Mouse (Mus musculus): ENCODE measurements around the gene Eif2b2. TPM values are rescaled to one million over a fixed set of nuclear protein-coding genes. Genes with fewer than 3 reads are reported as not detected.

The Eif2b2 gene
- total and polyA plus RNA-seq, 3 experiments, result 94.9 to 143 (median 123) TPM

DNA sequence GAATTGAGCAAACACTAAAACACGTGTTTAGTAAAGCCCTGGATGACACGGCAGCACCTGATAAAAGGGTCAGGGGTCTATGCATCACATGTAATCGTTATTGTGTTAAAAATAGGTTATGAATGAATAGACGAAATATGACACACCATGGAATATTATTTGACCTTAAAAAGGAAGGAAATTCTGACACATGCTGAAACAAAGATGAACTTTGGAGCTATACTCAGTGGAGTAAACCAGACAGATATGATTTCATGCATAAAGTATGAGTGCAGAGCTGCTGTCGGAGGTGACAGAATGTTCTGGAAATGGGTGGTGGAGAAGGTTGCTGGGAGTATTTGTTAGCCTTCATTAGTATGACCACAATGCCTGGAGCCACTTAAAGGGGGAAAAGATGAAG, 15.6 kb upstream of the Eif2b2 start:
- TF ChIP-seq TCF12 (IDR thresholded peaks at IDR 0.05; ENCODE audit: low read depth, low read length), result no peak
- no peak for TF ChIP-seq TBP (conservative IDR thresholded peaks at IDR 0.05; ENCODE audit: low read depth, low read length)
- TF ChIP-seq MAX (IDR thresholded peaks at IDR 0.05; ENCODE audit: low read length), result no peak
- TF ChIP-seq MEF2A (IDR thresholded peaks at IDR 0.05; ENCODE audit: borderline replicate concordance, low read depth, low read length), result no peak
- TF ChIP-seq IRF4 (IDR thresholded peaks at IDR 0.05; ENCODE audit: low read depth, low read length), result no peak
- no peak for TF ChIP-seq BHLHE40 (IDR thresholded peaks at IDR 0.05; ENCODE audit: low read depth, low read length)
- no peak for TF ChIP-seq RAD21 (IDR thresholded peaks at IDR 0.05; ENCODE audit: low read depth, low read length)
- TF ChIP-seq PAX5 (IDR thresholded peaks at IDR 0.05; ENCODE audit: low read length), result no peak
- no peak for TF ChIP-seq ZKSCAN1 (IDR thresholded peaks at IDR 0.05; ENCODE audit: borderline replicate concordance, low read depth, low read length)
- no peak for TF ChIP-seq SMC3 (IDR thresholded peaks at IDR 0.05; ENCODE audit: low read depth, low read length)
- no peak for TF ChIP-seq E2F4 (IDR thresholded peaks at IDR 0.05; ENCODE audit: insufficient replicate concordance, low read depth, low read length)
- TF ChIP-seq USF2 (conservative IDR thresholded peaks at IDR 0.05; ENCODE audit: low read depth, low read length), result no peak
- TF ChIP-seq ZC3H11A (IDR thresholded peaks at IDR 0.05; ENCODE audit: low read depth, low read length), result no peak
- no peak for TF ChIP-seq JUN (IDR thresholded peaks at IDR 0.05; ENCODE audit: insufficient read depth, low read depth, low read length)
- no peak for TF ChIP-seq EP300 (IDR thresholded peaks at IDR 0.05; ENCODE audit: low read length)
- no peak for TF ChIP-seq CTCF (conservative IDR thresholded peaks at IDR 0.05 in 1 of 2, IDR thresholded peaks at IDR 0.05 in 1 of 2; ENCODE audit: low read depth in 2 of 2, low read length in 2 of 2)
- no peak for TF ChIP-seq MYC (IDR thresholded peaks at IDR 0.05; ENCODE audit: low read depth, low read length)
- in situ Hi-C loops (cut with MboI; ENCODE audit: low pct_ligation_motif_present, low pct_unique_long_range_greater_than_20kb, low sequenced_read_pairs) (no loop called here), dilution Hi-C loops (cut with MboI; ENCODE audit: extremely low pct_ligation_motif_present, extremely low pct_unique_long_range_greater_than_20kb, low sequenced_read_pairs) (no loop called here)
- Histone ChIP-seq H3K4me2 (ENCODE audit: insufficient read depth, low read depth, poor library complexity, severe bottlenecking) (no peak overlapping the region), H3K9me3 (replicated peaks; ENCODE audit: low read length) (no peaks in the 10 kb centered on the region), H3K4me1 (ENCODE audit: control insufficient read depth in 1 of 2, insufficient read depth in 2 of 2) (peaks cover 6% of the 10 kb centered on the region in 2 experiments; a peak in 3 of 4 replicates), H3K36me3 (replicated peaks in 1 of 2; ENCODE audit: control insufficient read depth in 1 of 2, insufficient read depth in 1 of 2, low read length in 1 of 2) (no peaks in the 10 kb centered on the region), H3K79me2 (replicated peaks; ENCODE audit: control insufficient read depth, extremely low read depth, insufficient read depth, poor library complexity, severe bottlenecking) (no peaks in the 10 kb centered on the region), H3K27me3 (replicated peaks) (peaks cover 17% of the 10 kb centered on the region), H3K27ac (ENCODE audit: insufficient read depth, low read depth) (no peak overlapping the region), H3K4me3 (replicated peaks in 1 of 3; ENCODE audit: low read depth in 2 of 3, low read length in 2 of 3, poor library complexity in 1 of 3) (no peak overlapping the region), H3K9ac (ENCODE audit: insufficient read depth, low read depth) (no peak overlapping the region)
- no peak for DNase-seq (ENCODE audit: extremely low read depth)

DNA sequence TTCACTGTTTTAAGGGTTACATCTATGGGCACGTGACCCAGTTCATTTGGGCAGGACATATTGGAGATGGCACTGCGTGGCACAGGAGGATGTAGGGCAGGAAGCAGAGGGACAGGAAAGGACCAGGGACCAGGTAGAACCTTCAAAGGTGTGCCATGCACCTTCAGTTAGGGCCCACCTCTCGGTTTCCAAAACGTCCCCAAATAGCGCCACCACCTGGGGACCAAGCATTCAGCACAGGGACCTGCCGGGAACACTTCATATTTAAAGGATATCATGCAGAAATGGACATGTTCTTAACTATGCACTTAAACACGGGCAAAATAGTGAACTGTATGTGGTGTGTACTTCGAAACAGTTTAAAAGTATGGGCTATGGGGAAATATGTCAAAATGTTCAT, 15.2 kb upstream of the Eif2b2 start:
- H3K9me3 ChIP-seq (replicated peaks; ENCODE audit: low read length), result no peaks in the 10 kb centered on the region
- in situ Hi-C loops (cut with MboI; ENCODE audit: low pct_ligation_motif_present, low pct_unique_long_range_greater_than_20kb, low sequenced_read_pairs), result no loop called here
- H3K79me2 ChIP-seq (replicated peaks; ENCODE audit: control insufficient read depth, extremely low read depth, insufficient read depth, poor library complexity, severe bottlenecking), result no peaks in the 10 kb centered on the region
- peaks cover 17% of the 10 kb centered on the region for H3K27me3 ChIP-seq (replicated peaks)
- no peak overlapping the region for H3K4me2 ChIP-seq (ENCODE audit: insufficient read depth, low read depth, poor library complexity, severe bottlenecking)
- H3K27ac ChIP-seq (ENCODE audit: insufficient read depth, low read depth), result no peak overlapping the region
- peaks cover 6 to 10% of the 10 kb centered on the region in 2 experiments; a peak in 3 of 4 replicates for H3K4me1 ChIP-seq (ENCODE audit: control insufficient read depth in 1 of 2, insufficient read depth in 2 of 2)
- H3K36me3 ChIP-seq (replicated peaks in 1 of 2; ENCODE audit: control insufficient read depth in 1 of 2, insufficient read depth in 1 of 2, low read length in 1 of 2), result no peaks in the 10 kb centered on the region
- H3K4me3 ChIP-seq (replicated peaks in 1 of 3; ENCODE audit: low read depth in 2 of 3, low read length in 2 of 3, poor library complexity in 1 of 3), result no peak overlapping the region
- no peak for TF ChIP-seq MAZ (IDR thresholded peaks at IDR 0.05; ENCODE audit: low read depth, low read length)
- TF ChIP-seq MYC (IDR thresholded peaks at IDR 0.05; ENCODE audit: low read depth, low read length), result no peak
- TF ChIP-seq CTCF (conservative IDR thresholded peaks at IDR 0.05 in 1 of 2, IDR thresholded peaks at IDR 0.05 in 1 of 2; ENCODE audit: low read depth in 2 of 2, low read length in 2 of 2), result peak; percentile 22 to 44; a peak in 3 of 4 replicates
- TF ChIP-seq SMC3 (IDR thresholded peaks at IDR 0.05; ENCODE audit: low read depth, low read length), result peak; percentile 36
- no peak for TF ChIP-seq ETS1 (conservative IDR thresholded peaks at IDR 0.05; ENCODE audit: low read depth, low read length)
- no peak; the same call in none of the 2 replicates for TF ChIP-seq RAD21 (IDR thresholded peaks at IDR 0.05; ENCODE audit: low read depth, low read length)
- TF ChIP-seq CHD2 (IDR thresholded peaks at IDR 0.05; ENCODE audit: low read length), result no peak
- peak; percentile 41; the same call in 1 of the 2 replicates for TF ChIP-seq BHLHE40 (IDR thresholded peaks at IDR 0.05; ENCODE audit: low read depth, low read length)
- no peak for TF ChIP-seq UBTF (IDR thresholded peaks at IDR 0.05; ENCODE audit: low read depth, low read length)
- TF ChIP-seq USF2 (conservative IDR thresholded peaks at IDR 0.05; ENCODE audit: low read depth, low read length), result no peak; the same call in 1 of the 2 replicates
- no peak for TF ChIP-seq JUN (IDR thresholded peaks at IDR 0.05; ENCODE audit: insufficient read depth, low read depth, low read length)
- H3K9ac ChIP-seq (ENCODE audit: insufficient read depth, low read depth), result no peak overlapping the region
- dilution Hi-C loops (cut with MboI; ENCODE audit: extremely low pct_ligation_motif_present, extremely low pct_unique_long_range_greater_than_20kb, low sequenced_read_pairs), result no loop called here
- DNase-seq (ENCODE audit: extremely low read depth), result no peak
